Mouse (Mus musculus) liver, postnatal 0 days (tissue): ENCODE measurements around the gene Aacs.

Source experiments
- CTCF ChIP-seq: sonication (generic); IDR thresholded peaks from 2 replicates; pipeline ENCODE4 v1.5.1; 2016; ENCODE audit warnings: antibody characterized with exemption, low read depth
- EP300 ChIP-seq: IDR thresholded peaks from 2 replicates; pipeline ENCODE4 v1.6.1; 2016; ENCODE audit warnings: antibody characterized with exemption, low read depth, mild to moderate bottlenecking

DNA sequence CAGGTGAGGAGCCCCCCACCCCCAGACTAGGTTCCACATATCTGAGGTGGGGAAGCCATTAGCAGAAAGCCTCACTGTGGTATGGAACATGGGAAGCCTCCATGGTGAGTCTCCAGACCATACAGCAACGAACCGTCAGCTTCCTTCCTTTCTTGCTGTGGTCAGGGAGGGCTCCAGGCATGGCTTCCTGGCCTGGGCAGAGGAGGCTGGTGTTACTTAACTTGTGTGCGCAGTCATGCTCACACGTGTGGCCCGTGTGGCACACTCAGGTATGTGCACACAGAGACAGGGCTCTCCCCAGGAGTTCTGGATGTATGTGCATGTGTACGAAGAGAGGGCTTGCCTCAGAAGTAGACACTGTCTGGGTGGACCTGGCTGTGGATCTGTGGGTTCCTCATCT lies 28.0 kb downstream of the Aacs start:
- TF ChIP-seq EP300 (no peak), CTCF (no peak)
